Mouse (Mus musculus): ENCODE measurements around the gene Zfp641. TPM values are rescaled to one million over a fixed set of nuclear protein-coding genes. Genes with fewer than 3 reads are reported as not detected.

The Zfp641 gene
- total RNA-seq (2014; fragmentation: Nextera tagmentation) (not detected in 2 replicates), total RNA-seq (2017) (0.05 TPM in 1 of 2 replicates, not detected in the other), polyA plus RNA-seq (2012) (not detected in 2 replicates)

GRCm38 (mm10) chr15:98295628-98296551 is at the start of gene Zfp641:
TSS of gene Zfp641 (minus strand) at chr15:98296161.
- no peak for ATAC-seq (ENCODE audit: extremely low read depth, insufficient number of reproducible peaks, low FRiP score, poor library complexity, severe bottlenecking)
- Histone ChIP-seq H3K27me3 (ENCODE audit: insufficient read depth, low read length) (no peaks in the 10 kb centered on the region; the same call in 1 of the 2 replicates), H3K9me3 (replicated peaks) (no peaks in the 10 kb centered on the region), H3K4me3 (ENCODE audit: low read depth, low read length) (no peak within 1 kb of the TSS), H3K4me1 (ENCODE audit: insufficient read depth, low read depth, low read length) (no peaks in the 10 kb centered on the region), H3K36me3 (replicated peaks) (no peaks in the 10 kb centered on the region)
- no peak for TF ChIP-seq TAL1 (conservative IDR thresholded peaks at IDR 0.05; ENCODE audit: low read depth, low read length)
- TF ChIP-seq GATA2 (IDR thresholded peaks at IDR 0.05; ENCODE audit: borderline replicate concordance, low read depth, low read length) = no peak
- TF ChIP-seq GATA1 (IDR thresholded peaks at IDR 0.05; ENCODE audit: borderline replicate concordance, low read length) = no peak
- no peak for TF ChIP-seq POLR2AphosphoS5 (IDR thresholded peaks at IDR 0.05; ENCODE audit: insufficient replicate concordance, low read depth, low read length)
- TF ChIP-seq CTCF (IDR thresholded peaks at IDR 0.05; ENCODE audit: low read depth, low read length) = no peak
- DNase-seq (ENCODE audit: low spot score) = no peak

- TF ChIP-seq GATA1 (IDR thresholded peaks at IDR 0.05; ENCODE audit: borderline replicate concordance, low read length) (no peak), POLR2AphosphoS5 (IDR thresholded peaks at IDR 0.05; ENCODE audit: insufficient replicate concordance, low read depth, low read length) (no peak), TAL1 (conservative IDR thresholded peaks at IDR 0.05; ENCODE audit: low read depth, low read length) (no peak), CTCF (IDR thresholded peaks at IDR 0.05; ENCODE audit: low read depth, low read length) (no peak), GATA2 (IDR thresholded peaks at IDR 0.05; ENCODE audit: borderline replicate concordance, low read depth, low read length) (no peak)
- ATAC-seq (ENCODE audit: extremely low read depth, insufficient number of reproducible peaks, low FRiP score, poor library complexity, severe bottlenecking) = no peak
- peaks cover 12% of the 10 kb centered on the region for H3K27me3 ChIP-seq (ENCODE audit: insufficient read depth, low read length)
- no peaks in the 10 kb centered on the region for H3K36me3 ChIP-seq (replicated peaks)
- no peak for DNase-seq (ENCODE audit: low spot score)
- H3K4me1 ChIP-seq (ENCODE audit: insufficient read depth, low read depth, low read length) = no peaks in the 10 kb centered on the region
- H3K9me3 ChIP-seq (replicated peaks) = no peaks in the 10 kb centered on the region
- no peak within 1 kb of the TSS for H3K4me3 ChIP-seq (ENCODE audit: low read depth, low read length)
Observed at GRCm38 (mm10) chr15:98340887-98341286, 44.9 kb upstream of the Zfp641 start, which contains the start of gene Olfr284. TSS of gene Olfr284 (minus strand) at chr15:98340987.

- no peak for ATAC-seq (ENCODE audit: extremely low read depth, insufficient number of reproducible peaks, low FRiP score, poor library complexity, severe bottlenecking)
- Histone ChIP-seq H3K9me3 (replicated peaks) (0 out of 2 replicates have a peak, but pooled peaks cover 4% of the 10 kb centered on the region), H3K27me3 (ENCODE audit: insufficient read depth, low read length) (no peaks in the 10 kb centered on the region; the same call in 1 of the 2 replicates), H3K36me3 (replicated peaks) (no peaks in the 10 kb centered on the region), H3K4me1 (ENCODE audit: insufficient read depth, low read depth, low read length) (no peaks in the 10 kb centered on the region), H3K4me3 (ENCODE audit: low read depth, low read length) (no peak within 1 kb of the TSS)
- TF ChIP-seq GATA2 (IDR thresholded peaks at IDR 0.05; ENCODE audit: borderline replicate concordance, low read depth, low read length) = no peak
- TF ChIP-seq POLR2AphosphoS5 (IDR thresholded peaks at IDR 0.05; ENCODE audit: insufficient replicate concordance, low read depth, low read length) = no peak
- TF ChIP-seq TAL1 (conservative IDR thresholded peaks at IDR 0.05; ENCODE audit: low read depth, low read length) = no peak
- TF ChIP-seq GATA1 (IDR thresholded peaks at IDR 0.05; ENCODE audit: borderline replicate concordance, low read length) = no peak
- TF ChIP-seq CTCF (IDR thresholded peaks at IDR 0.05; ENCODE audit: low read depth, low read length) = no peak
- DNase-seq (ENCODE audit: low spot score) = no peak
Observed at GRCm38 (mm10) chr15:98317177-98317724, 21.3 kb upstream of the Zfp641 start, which contains the start of gene Olfr285. TSS of gene Olfr285 (minus strand) at chr15:98317353.

- DNase-seq (ENCODE audit: low spot score) = no peak
- H3K27me3 ChIP-seq (ENCODE audit: insufficient read depth, low read length) = no peaks in the 10 kb centered on the region; the same call in 1 of the 2 replicates
- H3K4me1 ChIP-seq (ENCODE audit: insufficient read depth, low read depth, low read length) = no peaks in the 10 kb centered on the region
- H3K9me3 ChIP-seq (replicated peaks) = no peaks in the 10 kb centered on the region
- H3K36me3 ChIP-seq (replicated peaks) = no peaks in the 10 kb centered on the region
- no peak for ATAC-seq (ENCODE audit: extremely low read depth, insufficient number of reproducible peaks, low FRiP score, poor library complexity, severe bottlenecking)
- no peak overlapping the region for H3K4me3 ChIP-seq (ENCODE audit: low read depth, low read length)
- TF ChIP-seq GATA2 (IDR thresholded peaks at IDR 0.05; ENCODE audit: borderline replicate concordance, low read depth, low read length) (no peak), CTCF (IDR thresholded peaks at IDR 0.05; ENCODE audit: low read depth, low read length) (peak; percentile 34; the same call in 1 of the 2 replicates)
Observed at GRCm38 (mm10) chr15:98315703-98316102, 19.7 kb upstream of the Zfp641 start.

- Histone ChIP-seq H3K4me1 (ENCODE audit: insufficient read depth, low read depth, low read length) (no peaks in the 10 kb centered on the region), H3K9me3 (replicated peaks) (no peaks in the 10 kb centered on the region), H3K27me3 (ENCODE audit: insufficient read depth, low read length) (no peaks in the 10 kb centered on the region; the same call in 1 of the 2 replicates), H3K36me3 (replicated peaks) (no peaks in the 10 kb centered on the region), H3K4me3 (ENCODE audit: low read depth, low read length) (no peak overlapping the region)
- TF ChIP-seq GATA2 (IDR thresholded peaks at IDR 0.05; ENCODE audit: borderline replicate concordance, low read depth, low read length) = no peak
- TF ChIP-seq GATA1 (IDR thresholded peaks at IDR 0.05; ENCODE audit: borderline replicate concordance, low read length) = no peak
- TF ChIP-seq CTCF (IDR thresholded peaks at IDR 0.05; ENCODE audit: low read depth, low read length) = no peak
- TF ChIP-seq POLR2AphosphoS5 (IDR thresholded peaks at IDR 0.05; ENCODE audit: insufficient replicate concordance, low read depth, low read length) = no peak
- TF ChIP-seq TAL1 (conservative IDR thresholded peaks at IDR 0.05; ENCODE audit: low read depth, low read length) = no peak
- DNase-seq (ENCODE audit: low spot score) = no peak
- ATAC-seq (ENCODE audit: extremely low read depth, insufficient number of reproducible peaks, low FRiP score, poor library complexity, severe bottlenecking) = no peak
Observed at GRCm38 (mm10) chr15:98293651-98294050, 2.3 kb downstream of the Zfp641 start.

- no peak for TF ChIP-seq POLR2AphosphoS5 (IDR thresholded peaks at IDR 0.05; ENCODE audit: insufficient replicate concordance, low read depth, low read length)
- TF ChIP-seq TAL1 (conservative IDR thresholded peaks at IDR 0.05; ENCODE audit: low read depth, low read length) = no peak
- TF ChIP-seq GATA1 (IDR thresholded peaks at IDR 0.05; ENCODE audit: borderline replicate concordance, low read length) = no peak
- no peak for TF ChIP-seq CTCF (IDR thresholded peaks at IDR 0.05; ENCODE audit: low read depth, low read length)
- TF ChIP-seq GATA2 (IDR thresholded peaks at IDR 0.05; ENCODE audit: borderline replicate concordance, low read depth, low read length) = no peak
- DNase-seq (ENCODE audit: low spot score) (no peak), ATAC-seq (ENCODE audit: extremely low read depth, insufficient number of reproducible peaks, low FRiP score, poor library complexity, severe bottlenecking) (no peak)
- Histone ChIP-seq H3K4me3 (ENCODE audit: low read depth, low read length) (no peak overlapping the region), H3K9me3 (replicated peaks) (no peaks in the 10 kb centered on the region), H3K27me3 (ENCODE audit: insufficient read depth, low read length) (peaks cover 4% of the 10 kb centered on the region; the same call in 1 of the 2 replicates), H3K4me1 (ENCODE audit: insufficient read depth, low read depth, low read length) (no peaks in the 10 kb centered on the region; the same call in 1 of the 2 replicates), H3K36me3 (replicated peaks) (no peaks in the 10 kb centered on the region)
Observed at GRCm38 (mm10) chr15:98288566-98288965, 7.4 kb downstream of the Zfp641 start.
